Mouse (Mus musculus): Measurements from ENCODE around the gene Rps12-ps3. TPM values are rescaled to one million over a fixed set of nuclear protein-coding genes. Genes with fewer than 3 reads are reported as not detected.

Gene Rps12-ps3
- polyA plus RNA-seq (2014; fragmentation: Nextera tagmentation; extraction: Ambion mirVana), result 26.3 and 29.8 TPM in 2 replicates

DNA sequence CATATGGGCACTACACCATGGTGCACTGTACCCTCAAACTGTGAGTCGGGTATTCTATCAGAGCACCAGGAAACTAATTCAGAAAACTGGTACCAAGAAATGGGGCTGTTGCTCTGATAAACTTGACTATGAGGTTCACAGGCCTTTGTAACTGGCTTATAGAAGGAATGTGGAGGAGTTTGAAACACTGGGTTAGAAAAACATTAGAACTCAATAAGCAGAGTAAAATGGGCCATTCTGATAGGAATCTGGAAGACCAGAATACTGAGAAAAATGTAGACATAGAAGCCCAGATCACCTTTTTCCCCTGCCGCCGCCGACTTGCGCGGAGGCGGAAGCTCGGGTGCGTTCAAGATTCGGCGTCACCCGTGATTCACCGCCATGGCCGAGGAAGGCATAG, at the start of gene Rps12-ps3:
TSS of gene Rps12-ps3 (plus strand) at position 301 of the 400 bp plus-strand sequence.
- DNase-seq (no peak), ATAC-seq (ENCODE audit: low FRiP score, low TSS enrichment) (no peak)
- H3K9ac ChIP-seq (replicated peaks; ENCODE audit: low read length), result no peak within 1 kb of the TSS
- no peaks in the 10 kb centered on the region for H3K9me3 ChIP-seq (ENCODE audit: control insufficient read depth, low read length)
- H3K4me2 ChIP-seq (ENCODE audit: low read length), result no peak within 1 kb of the TSS
- no peak within 1 kb of the TSS for H3K27ac ChIP-seq (replicated peaks; ENCODE audit: low read depth, low read length)
- H3K4me3 ChIP-seq (replicated peaks; ENCODE audit: low read depth, low read length), result no peak within 1 kb of the TSS
- 0 out of 2 replicates have a peak, but pooled peaks cover 6% of the 10 kb centered on the region for H3K36me3 ChIP-seq (ENCODE audit: control insufficient read depth, insufficient read depth, low read length)
- H3K4me1 ChIP-seq (ENCODE audit: control insufficient read depth, insufficient read depth, low read length), result no peaks in the 10 kb centered on the region
- WGBS, result over 99% methylated on average over 10 of the region's 14 CpGs
- H3K27me3 ChIP-seq (ENCODE audit: control insufficient read depth, insufficient read depth, low read length), result no peaks in the 10 kb centered on the region

DNA sequence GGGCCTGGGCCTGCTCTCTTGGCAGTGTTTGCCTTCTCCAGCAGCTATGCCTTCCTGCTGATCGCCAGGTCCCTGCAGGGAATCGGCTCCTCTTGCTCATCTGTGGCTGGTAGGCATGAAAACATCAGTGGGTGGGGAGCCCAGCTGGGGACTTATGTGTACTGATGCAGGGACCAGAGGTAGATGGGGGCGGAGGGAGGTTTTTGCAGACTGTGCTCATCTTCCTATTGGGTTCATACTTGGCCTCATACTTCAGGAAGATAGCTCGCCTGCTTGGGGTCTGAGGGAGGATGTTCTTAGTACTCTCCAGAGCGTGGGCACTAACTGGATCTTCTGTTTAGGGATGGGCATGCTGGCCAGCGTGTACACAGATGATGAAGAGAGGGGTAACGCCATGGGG, 48.9 kb upstream of the Rps12-ps3 start:
- Histone ChIP-seq H3K36me3 (ENCODE audit: control insufficient read depth, insufficient read depth, low read length) (no peaks in the 10 kb centered on the region), H3K4me1 (ENCODE audit: control insufficient read depth, insufficient read depth, low read length) (no peaks in the 10 kb centered on the region), H3K27ac (replicated peaks; ENCODE audit: low read depth, low read length) (no peak overlapping the region), H3K4me2 (ENCODE audit: low read length) (no peak overlapping the region), H3K4me3 (replicated peaks; ENCODE audit: low read depth, low read length) (no peak overlapping the region), H3K27me3 (ENCODE audit: control insufficient read depth, insufficient read depth, low read length) (no peaks in the 10 kb centered on the region), H3K9me3 (ENCODE audit: control insufficient read depth, low read length) (no peaks in the 10 kb centered on the region), H3K9ac (replicated peaks; ENCODE audit: low read length) (no peak overlapping the region)
- no peak for ATAC-seq (ENCODE audit: low FRiP score, low TSS enrichment)
- 86% methylated on average over 7 of the region's 7 CpGs for WGBS
- DNase-seq, result no peak

DNA sequence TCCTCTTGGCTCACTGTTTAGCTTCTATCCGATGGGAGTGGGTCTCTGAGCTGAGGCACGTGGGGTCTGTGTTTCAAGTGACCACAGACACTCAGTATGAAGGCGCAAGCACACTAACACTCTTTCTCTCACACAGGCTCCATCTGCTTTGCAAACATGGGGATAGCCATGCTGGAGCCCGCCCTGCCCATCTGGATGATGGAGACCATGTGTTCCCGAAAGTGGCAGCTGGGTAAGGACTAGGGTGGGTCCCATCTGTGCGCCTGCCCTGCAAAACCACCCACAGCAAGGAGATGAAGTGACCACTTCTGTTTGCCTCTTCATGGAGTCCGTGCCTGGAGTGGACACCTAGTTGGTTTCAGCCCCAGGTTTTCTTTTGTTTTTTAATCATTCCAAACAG, 45.7 kb upstream of the Rps12-ps3 start:
- no peak overlapping the region for H3K4me2 ChIP-seq (ENCODE audit: low read length)
- no peaks in the 10 kb centered on the region for H3K9me3 ChIP-seq (ENCODE audit: control insufficient read depth, low read length)
- no peaks in the 10 kb centered on the region for H3K36me3 ChIP-seq (ENCODE audit: control insufficient read depth, insufficient read depth, low read length)
- H3K27me3 ChIP-seq (ENCODE audit: control insufficient read depth, insufficient read depth, low read length), result no peaks in the 10 kb centered on the region
- H3K9ac ChIP-seq (replicated peaks; ENCODE audit: low read length), result no peak overlapping the region
- DNase-seq (no peak), ATAC-seq (ENCODE audit: low FRiP score, low TSS enrichment) (no peak)
- no peak overlapping the region for H3K27ac ChIP-seq (replicated peaks; ENCODE audit: low read depth, low read length)
- WGBS, result 83% methylated on average over 7 of the region's 7 CpGs
- H3K4me3 ChIP-seq (replicated peaks; ENCODE audit: low read depth, low read length), result no peak overlapping the region
- H3K4me1 ChIP-seq (ENCODE audit: control insufficient read depth, insufficient read depth, low read length), result no peaks in the 10 kb centered on the region

DNA sequence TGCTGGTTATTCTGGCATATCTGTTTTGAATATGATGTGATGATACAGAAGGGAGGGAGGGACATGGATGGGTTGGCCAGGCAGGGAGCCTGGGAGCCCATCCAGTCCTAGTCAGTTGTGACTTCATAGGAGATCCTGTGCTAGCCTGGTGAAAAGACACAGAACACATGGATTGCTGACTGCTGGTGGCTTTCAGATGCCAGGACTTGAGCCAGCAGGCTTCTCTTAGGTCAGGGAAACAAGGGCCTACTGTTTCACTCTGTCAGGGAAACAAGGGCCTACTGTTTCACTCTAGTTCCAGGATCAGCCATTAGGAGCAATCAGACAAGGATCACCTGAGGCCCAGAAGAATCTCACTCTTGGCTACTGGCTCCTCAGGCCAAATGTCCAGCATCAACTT, 41.2 kb upstream of the Rps12-ps3 start:
- Histone ChIP-seq H3K27me3 (ENCODE audit: control insufficient read depth, insufficient read depth, low read length) (no peaks in the 10 kb centered on the region), H3K9ac (replicated peaks; ENCODE audit: low read length) (no peak overlapping the region), H3K27ac (replicated peaks; ENCODE audit: low read depth, low read length) (no peak overlapping the region), H3K4me3 (replicated peaks; ENCODE audit: low read depth, low read length) (no peak overlapping the region), H3K4me1 (ENCODE audit: control insufficient read depth, insufficient read depth, low read length) (no peaks in the 10 kb centered on the region), H3K36me3 (ENCODE audit: control insufficient read depth, insufficient read depth, low read length) (no peaks in the 10 kb centered on the region), H3K4me2 (ENCODE audit: low read length) (no peak overlapping the region), H3K9me3 (ENCODE audit: control insufficient read depth, low read length) (no peaks in the 10 kb centered on the region)
- DNase-seq, result no peak
- no peak for ATAC-seq (ENCODE audit: low FRiP score, low TSS enrichment)

DNA sequence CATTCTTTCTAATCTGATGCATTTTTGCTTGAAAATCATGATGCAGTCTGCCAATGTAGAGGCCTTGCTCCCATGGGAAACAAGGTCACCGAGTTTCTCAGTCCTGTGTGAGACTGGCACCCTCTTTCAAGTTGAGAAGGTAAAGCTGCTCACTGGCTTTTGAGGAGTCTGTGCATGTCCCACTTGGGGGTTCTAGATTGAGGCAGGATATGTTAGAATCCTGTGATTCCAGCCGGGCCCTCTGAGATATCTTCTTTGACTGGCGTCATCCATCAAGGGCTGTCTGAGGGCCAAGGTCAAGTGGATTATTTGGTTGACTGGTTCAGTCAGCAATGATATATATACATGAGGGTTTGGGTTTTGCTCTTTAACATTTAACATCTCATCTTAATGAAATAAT, 40.1 kb upstream of the Rps12-ps3 start:
- H3K9me3 ChIP-seq (ENCODE audit: control insufficient read depth, low read length), result no peaks in the 10 kb centered on the region
- no peak overlapping the region for H3K27ac ChIP-seq (replicated peaks; ENCODE audit: low read depth, low read length)
- no peaks in the 10 kb centered on the region for H3K4me1 ChIP-seq (ENCODE audit: control insufficient read depth, insufficient read depth, low read length)
- no peak for DNase-seq
- 75% methylated on average over 3 of the region's 3 CpGs for WGBS
- H3K4me3 ChIP-seq (replicated peaks; ENCODE audit: low read depth, low read length), result no peak overlapping the region
- H3K36me3 ChIP-seq (ENCODE audit: control insufficient read depth, insufficient read depth, low read length), result no peaks in the 10 kb centered on the region
- H3K9ac ChIP-seq (replicated peaks; ENCODE audit: low read length), result no peak overlapping the region
- H3K27me3 ChIP-seq (ENCODE audit: control insufficient read depth, insufficient read depth, low read length), result no peaks in the 10 kb centered on the region
- no peak for ATAC-seq (ENCODE audit: low FRiP score, low TSS enrichment)
- no peak overlapping the region for H3K4me2 ChIP-seq (ENCODE audit: low read length)

DNA sequence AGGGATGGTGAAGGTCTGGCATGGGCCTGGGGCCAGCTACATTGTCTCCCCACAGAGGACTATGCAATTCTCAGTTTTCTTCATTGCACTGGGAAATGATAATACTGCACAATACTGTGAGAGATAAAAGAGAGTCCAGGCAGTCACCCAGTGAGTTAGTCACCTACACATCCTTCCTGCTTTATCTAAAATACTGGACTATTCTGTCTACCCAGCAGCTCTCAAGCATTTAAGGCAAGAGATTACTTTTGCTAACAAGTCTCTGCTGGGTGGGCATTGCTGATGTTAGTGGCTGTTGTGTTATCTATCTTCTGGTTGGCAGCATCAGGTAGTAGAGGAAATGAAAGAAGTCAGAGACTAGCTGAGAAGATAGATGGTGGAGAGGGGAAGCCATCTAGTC, 33.0 kb upstream of the Rps12-ps3 start:
- no peak overlapping the region for H3K4me2 ChIP-seq (ENCODE audit: low read length)
- no peak overlapping the region for H3K9ac ChIP-seq (replicated peaks; ENCODE audit: low read length)
- no peak overlapping the region for H3K27ac ChIP-seq (replicated peaks; ENCODE audit: low read depth, low read length)
- no peak overlapping the region for H3K4me3 ChIP-seq (replicated peaks; ENCODE audit: low read depth, low read length)
- no peak for ATAC-seq (ENCODE audit: low FRiP score, low TSS enrichment)
- H3K27me3 ChIP-seq (ENCODE audit: control insufficient read depth, insufficient read depth, low read length), result no peaks in the 10 kb centered on the region
- DNase-seq, result no peak
- no peaks in the 10 kb centered on the region for H3K36me3 ChIP-seq (ENCODE audit: control insufficient read depth, insufficient read depth, low read length)
- H3K4me1 ChIP-seq (ENCODE audit: control insufficient read depth, insufficient read depth, low read length), result no peaks in the 10 kb centered on the region
- no peaks in the 10 kb centered on the region for H3K9me3 ChIP-seq (ENCODE audit: control insufficient read depth, low read length)

DNA sequence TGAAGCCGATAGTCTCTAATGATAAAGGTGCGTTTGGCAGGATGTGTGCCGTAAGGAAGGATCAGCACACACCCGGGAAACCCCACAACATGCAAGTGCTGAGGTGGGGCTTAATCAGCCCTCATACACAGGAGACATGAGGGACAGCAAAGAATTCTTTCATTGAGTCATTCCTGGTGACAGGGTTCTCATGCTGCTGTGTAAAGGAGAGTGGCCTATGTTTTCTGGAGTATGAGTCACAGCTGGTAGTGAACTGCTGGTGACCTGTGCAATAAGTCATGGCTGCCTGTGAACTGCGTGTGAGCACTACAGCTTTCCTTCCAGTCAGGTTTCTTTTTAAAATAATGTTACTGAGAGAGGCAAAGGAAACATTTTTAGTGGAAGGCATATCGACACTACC, 32.3 kb upstream of the Rps12-ps3 start:
- DNase-seq, result no peak
- Histone ChIP-seq H3K27me3 (ENCODE audit: control insufficient read depth, insufficient read depth, low read length) (no peaks in the 10 kb centered on the region), H3K4me2 (ENCODE audit: low read length) (no peak overlapping the region), H3K27ac (replicated peaks; ENCODE audit: low read depth, low read length) (no peak overlapping the region), H3K36me3 (ENCODE audit: control insufficient read depth, insufficient read depth, low read length) (no peaks in the 10 kb centered on the region), H3K9me3 (ENCODE audit: control insufficient read depth, low read length) (no peaks in the 10 kb centered on the region), H3K9ac (replicated peaks; ENCODE audit: low read length) (no peak overlapping the region), H3K4me1 (ENCODE audit: control insufficient read depth, insufficient read depth, low read length) (no peaks in the 10 kb centered on the region), H3K4me3 (replicated peaks; ENCODE audit: low read depth, low read length) (no peak overlapping the region)
- ATAC-seq (ENCODE audit: low FRiP score, low TSS enrichment), result no peak
- 94% methylated on average over 6 of the region's 6 CpGs for WGBS

DNA sequence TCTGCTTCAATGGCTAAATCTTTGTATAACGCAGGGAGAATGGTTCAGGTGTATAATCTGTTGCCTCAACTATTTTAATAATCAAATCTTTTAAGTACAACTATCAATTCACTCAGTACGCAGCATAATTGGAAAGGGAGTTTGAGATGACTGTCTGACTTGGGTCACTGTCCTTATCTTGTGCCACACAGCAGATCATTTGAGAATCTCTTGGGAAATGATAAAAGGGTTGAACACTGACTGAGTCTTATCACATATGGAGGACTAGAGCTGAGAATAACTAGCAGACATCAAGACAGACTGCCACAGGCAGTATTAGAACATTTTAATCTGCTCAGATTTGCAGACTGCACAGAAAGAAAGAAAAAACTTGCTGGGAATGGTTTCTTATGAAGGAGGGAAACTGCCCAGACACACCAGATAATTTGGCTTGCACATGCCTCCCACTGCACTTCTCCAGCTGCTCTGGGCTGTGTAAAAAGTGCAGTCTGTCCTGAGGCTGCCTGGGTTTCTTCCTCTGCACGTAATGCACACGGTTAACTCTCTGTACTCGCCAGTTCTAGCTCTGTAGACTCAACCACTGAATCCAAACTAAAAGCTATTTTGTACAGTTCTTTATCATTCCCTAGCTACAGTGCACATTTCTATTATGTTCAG, 29.8 kb upstream of the Rps12-ps3 start:
- DNase-seq (no peak), ATAC-seq (ENCODE audit: low FRiP score, low TSS enrichment) (no peak)
- H3K27me3 ChIP-seq (ENCODE audit: control insufficient read depth, insufficient read depth, low read length), result no peaks in the 10 kb centered on the region
- H3K27ac ChIP-seq (replicated peaks; ENCODE audit: low read depth, low read length), result no peak overlapping the region
- no peak overlapping the region for H3K4me3 ChIP-seq (replicated peaks; ENCODE audit: low read depth, low read length)
- H3K9me3 ChIP-seq (ENCODE audit: control insufficient read depth, low read length), result no peaks in the 10 kb centered on the region
- no peaks in the 10 kb centered on the region for H3K4me1 ChIP-seq (ENCODE audit: control insufficient read depth, insufficient read depth, low read length)
- H3K4me2 ChIP-seq (ENCODE audit: low read length), result no peak overlapping the region
- H3K9ac ChIP-seq (replicated peaks; ENCODE audit: low read length), result no peak overlapping the region
- 74% methylated on average over 5 of the region's 5 CpGs for WGBS
- H3K36me3 ChIP-seq (ENCODE audit: control insufficient read depth, insufficient read depth, low read length), result no peaks in the 10 kb centered on the region

DNA sequence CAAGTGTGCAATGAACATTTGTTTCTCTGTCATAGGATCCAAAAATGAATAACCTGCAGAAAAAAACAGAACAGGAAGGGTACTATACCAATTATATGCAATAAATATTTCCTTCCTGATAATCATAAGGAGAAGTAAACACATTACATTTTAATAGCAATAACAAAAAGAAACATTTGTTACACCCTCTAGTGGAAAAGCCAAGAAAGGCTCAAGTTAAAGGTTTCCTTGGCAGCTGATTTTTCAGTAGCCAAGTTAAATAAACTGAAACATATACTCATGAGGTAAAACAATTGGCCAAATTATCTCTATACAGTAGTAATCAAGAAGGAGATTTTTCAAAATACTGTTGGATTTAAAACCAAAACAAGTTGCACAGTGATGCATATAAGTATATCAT, 6.8 kb upstream of the Rps12-ps3 start:
- H3K36me3 ChIP-seq (ENCODE audit: control insufficient read depth, insufficient read depth, low read length), result no peaks in the 10 kb centered on the region
- no peak for ATAC-seq (ENCODE audit: low FRiP score, low TSS enrichment)
- no peaks in the 10 kb centered on the region for H3K27me3 ChIP-seq (ENCODE audit: control insufficient read depth, insufficient read depth, low read length)
- H3K4me2 ChIP-seq (ENCODE audit: low read length), result no peak overlapping the region
- H3K27ac ChIP-seq (replicated peaks; ENCODE audit: low read depth, low read length), result no peak overlapping the region
- no peaks in the 10 kb centered on the region for H3K9me3 ChIP-seq (ENCODE audit: control insufficient read depth, low read length)
- H3K4me3 ChIP-seq (replicated peaks; ENCODE audit: low read depth, low read length), result no peak overlapping the region
- no peak overlapping the region for H3K9ac ChIP-seq (replicated peaks; ENCODE audit: low read length)
- DNase-seq, result peak; percentile 27
- no peaks in the 10 kb centered on the region for H3K4me1 ChIP-seq (ENCODE audit: control insufficient read depth, insufficient read depth, low read length)

Measured in midbrain, embryonic 14.5 days (tissue).